Mouse (Mus musculus): Measurements from ENCODE around the gene Olfr458. TPM values are rescaled to one million over a fixed set of nuclear protein-coding genes. Genes with fewer than 3 reads are reported as not detected.

Olfr458 gene
- polyA plus RNA-seq, 1 experiment: not detected

GRCm38 (mm10) chr6:42447381-42447780, 17.6 kb downstream of the Olfr458 start:
- H3K27ac ChIP-seq (ENCODE audit: insufficient read depth, low read depth, low read length): no peak overlapping the region
- H3K4me1 ChIP-seq (ENCODE audit: control insufficient read depth, insufficient read depth, low read length): no peaks in the 10 kb centered on the region
- 81% methylated on average over 2 of the region's 2 CpGs for WGBS
- no peak for TF ChIP-seq POLR2A (IDR thresholded peaks at IDR 0.05; ENCODE audit: insufficient read depth, low read depth, low read length)
- no peak for TF ChIP-seq CTCF (IDR thresholded peaks at IDR 0.05; ENCODE audit: insufficient read depth, low read depth, low read length)
- H3K4me3 ChIP-seq (ENCODE audit: insufficient read depth, low read depth, low read length): no peak overlapping the region

GRCm38 (mm10) chr6:42444491-42444890, 20.5 kb downstream of the Olfr458 start:
- H3K4me3 ChIP-seq (ENCODE audit: insufficient read depth, low read depth, low read length): no peak overlapping the region
- no peak for TF ChIP-seq POLR2A (IDR thresholded peaks at IDR 0.05; ENCODE audit: insufficient read depth, low read depth, low read length)
- no peak for TF ChIP-seq CTCF (IDR thresholded peaks at IDR 0.05; ENCODE audit: insufficient read depth, low read depth, low read length)
- no peaks in the 10 kb centered on the region for H3K4me1 ChIP-seq (ENCODE audit: control insufficient read depth, insufficient read depth, low read length)
- H3K27ac ChIP-seq (ENCODE audit: insufficient read depth, low read depth, low read length): no peak overlapping the region
- WGBS: 89% methylated on average over 2 of the region's 2 CpGs

DNA sequence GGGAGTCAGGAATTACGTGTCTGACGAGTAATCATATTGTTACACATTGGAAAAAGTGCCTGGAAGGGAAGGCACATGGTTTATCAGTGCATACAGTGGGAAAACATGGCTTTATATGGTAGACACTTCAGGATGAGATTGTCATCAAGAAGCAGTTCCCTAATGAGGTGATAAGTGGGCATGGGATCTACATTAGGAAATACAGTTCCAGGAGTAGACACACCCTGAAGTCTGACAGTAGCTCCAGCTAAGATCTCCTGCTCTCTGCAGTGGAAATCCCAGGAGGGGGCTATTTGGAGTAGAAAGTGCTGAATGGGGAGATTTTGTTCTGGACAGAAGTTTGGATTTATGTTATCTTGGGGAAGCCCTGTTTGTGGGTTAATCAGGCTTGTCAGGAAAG, 23.6 kb downstream of the Olfr458 start:
- 74% methylated on average over 2 of the region's 2 CpGs for WGBS
- no peak for TF ChIP-seq POLR2A (IDR thresholded peaks at IDR 0.05; ENCODE audit: insufficient read depth, low read depth, low read length)
- Histone ChIP-seq H3K4me3 (ENCODE audit: insufficient read depth, low read depth, low read length) (no peak overlapping the region), H3K27ac (ENCODE audit: insufficient read depth, low read depth, low read length) (no peak overlapping the region), H3K4me1 (ENCODE audit: control insufficient read depth, insufficient read depth, low read length) (no peaks in the 10 kb centered on the region)

- no peak for TF ChIP-seq CTCF (IDR thresholded peaks at IDR 0.05; ENCODE audit: insufficient read depth, low read depth, low read length)
- no peak for TF ChIP-seq POLR2A (IDR thresholded peaks at IDR 0.05; ENCODE audit: insufficient read depth, low read depth, low read length)
- Histone ChIP-seq H3K27ac (ENCODE audit: insufficient read depth, low read depth, low read length) (no peak overlapping the region), H3K4me3 (ENCODE audit: insufficient read depth, low read depth, low read length) (no peak overlapping the region), H3K4me1 (ENCODE audit: control insufficient read depth, insufficient read depth, low read length) (no peaks in the 10 kb centered on the region)
- 72% methylated on average over 2 of the region's 2 CpGs for WGBS
Measured at GRCm38 (mm10) chr6:42435490-42435889, 29.5 kb downstream of the Olfr458 start.

DNA sequence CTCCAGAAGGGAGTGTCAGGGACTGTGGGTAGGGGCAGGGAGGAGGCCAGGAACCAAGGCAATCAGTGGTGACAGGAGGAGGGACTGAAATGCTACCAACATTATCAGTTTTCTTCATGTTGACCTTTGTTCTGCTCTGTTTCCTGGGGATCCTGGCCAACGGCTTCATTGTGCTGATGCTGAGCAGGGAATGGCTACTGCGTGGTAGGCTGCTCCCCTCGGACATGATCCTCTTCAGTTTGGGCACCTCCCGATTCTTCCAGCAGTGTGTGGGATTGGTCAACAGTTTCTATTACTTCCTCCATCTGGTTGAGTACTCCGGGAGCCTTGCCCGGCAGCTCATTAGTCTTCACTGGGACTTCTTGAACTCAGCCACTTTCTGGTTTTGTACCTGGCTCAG, 30.6 kb downstream of the Olfr458 start, which contains the start of gene Tas2r126:
TSS of gene Tas2r126 (plus strand) at position 90 of the 400 bp plus-strand sequence.
- TF ChIP-seq CTCF (IDR thresholded peaks at IDR 0.05; ENCODE audit: insufficient read depth, low read depth, low read length) (no peak), POLR2A (IDR thresholded peaks at IDR 0.05; ENCODE audit: insufficient read depth, low read depth, low read length) (no peak)
- Histone ChIP-seq H3K4me3 (ENCODE audit: insufficient read depth, low read depth, low read length) (no peak within 1 kb of the TSS), H3K4me1 (ENCODE audit: control insufficient read depth, insufficient read depth, low read length) (no peaks in the 10 kb centered on the region), H3K27ac (ENCODE audit: insufficient read depth, low read depth, low read length) (no peak within 1 kb of the TSS)
- WGBS: 90% methylated on average over 6 of the region's 6 CpGs

DNA sequence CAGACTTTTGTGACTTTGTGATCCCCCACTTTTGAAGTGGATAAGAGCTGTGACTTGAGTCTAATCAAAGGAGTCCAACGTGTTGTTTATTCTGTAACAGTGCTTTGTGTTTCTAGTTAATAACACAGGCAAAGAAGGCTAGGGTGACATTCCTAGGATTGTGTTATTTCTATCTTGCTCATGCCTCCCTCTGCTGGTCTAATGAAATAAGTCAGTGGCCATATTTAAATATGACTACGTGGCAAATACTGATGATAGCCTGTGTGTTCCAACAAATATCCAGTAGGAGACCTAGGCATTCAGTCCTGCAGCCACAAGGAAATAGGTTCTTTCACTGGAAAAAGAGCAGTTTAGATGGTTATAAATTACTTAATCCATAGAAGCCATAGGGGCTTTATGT, 31.4 kb downstream of the Olfr458 start:
- TF ChIP-seq CTCF (IDR thresholded peaks at IDR 0.05; ENCODE audit: insufficient read depth, low read depth, low read length) (no peak), POLR2A (IDR thresholded peaks at IDR 0.05; ENCODE audit: insufficient read depth, low read depth, low read length) (no peak)
- no peaks in the 10 kb centered on the region for H3K4me1 ChIP-seq (ENCODE audit: control insufficient read depth, insufficient read depth, low read length)
- H3K27ac ChIP-seq (ENCODE audit: insufficient read depth, low read depth, low read length): no peak overlapping the region
- H3K4me3 ChIP-seq (ENCODE audit: insufficient read depth, low read depth, low read length): no peak overlapping the region
- 57% methylated on average over 2 of the region's 2 CpGs for WGBS

DNA sequence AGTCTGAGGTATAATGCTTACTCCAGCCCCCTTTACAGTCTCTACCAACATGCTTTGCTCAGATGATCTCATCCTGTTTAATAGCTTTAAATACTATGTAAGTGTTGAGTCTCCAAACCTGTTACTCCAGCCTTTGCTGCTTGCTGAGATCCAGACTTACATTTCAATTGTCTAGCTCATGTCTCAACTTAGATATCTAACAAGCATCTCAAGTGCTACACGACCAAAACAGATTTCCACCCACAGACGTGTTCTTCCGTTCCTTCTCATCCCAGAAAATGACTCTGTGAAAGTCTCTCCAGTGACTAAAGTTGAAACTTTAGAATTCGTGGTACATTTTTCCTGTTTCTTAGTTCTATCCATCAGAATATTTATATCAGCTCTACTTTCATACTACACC, 38.7 kb downstream of the Olfr458 start:
- WGBS: 67% methylated on average over 4 of the region's 4 CpGs
- H3K27ac ChIP-seq (ENCODE audit: insufficient read depth, low read depth, low read length): no peak overlapping the region
- TF ChIP-seq POLR2A (IDR thresholded peaks at IDR 0.05; ENCODE audit: insufficient read depth, low read depth, low read length) (no peak), CTCF (IDR thresholded peaks at IDR 0.05; ENCODE audit: insufficient read depth, low read depth, low read length) (no peak)
- H3K4me1 ChIP-seq (ENCODE audit: control insufficient read depth, insufficient read depth, low read length): no peaks in the 10 kb centered on the region
- H3K4me3 ChIP-seq (ENCODE audit: insufficient read depth, low read depth, low read length): no peak overlapping the region

DNA sequence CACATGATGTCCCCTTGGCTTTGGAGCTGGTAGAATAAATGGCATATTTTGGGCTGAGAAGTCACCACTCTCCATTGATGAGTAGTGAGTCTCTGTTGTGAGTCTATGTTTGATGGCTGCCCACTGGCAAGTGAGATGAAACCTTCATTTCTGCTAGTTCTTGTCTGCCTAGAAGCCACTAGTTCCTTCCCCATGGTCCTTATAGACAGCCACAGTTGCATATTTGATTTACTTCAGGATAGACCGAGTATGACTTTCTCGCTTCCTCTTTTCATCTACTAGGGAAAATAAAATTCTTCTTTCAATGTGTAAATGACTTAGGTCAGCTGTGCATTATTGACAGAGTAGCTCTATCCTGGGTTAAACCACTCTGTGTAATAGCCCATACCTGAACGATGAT, 40.5 kb downstream of the Olfr458 start:
- no peaks in the 10 kb centered on the region for H3K4me1 ChIP-seq (ENCODE audit: control insufficient read depth, insufficient read depth, low read length)
- no peak for TF ChIP-seq POLR2A (IDR thresholded peaks at IDR 0.05; ENCODE audit: insufficient read depth, low read depth, low read length)
- no peak overlapping the region for H3K27ac ChIP-seq (ENCODE audit: insufficient read depth, low read depth, low read length)
- H3K4me3 ChIP-seq (ENCODE audit: insufficient read depth, low read depth, low read length): no peak overlapping the region
- 91% methylated on average over 3 of the region's 3 CpGs for WGBS

DNA sequence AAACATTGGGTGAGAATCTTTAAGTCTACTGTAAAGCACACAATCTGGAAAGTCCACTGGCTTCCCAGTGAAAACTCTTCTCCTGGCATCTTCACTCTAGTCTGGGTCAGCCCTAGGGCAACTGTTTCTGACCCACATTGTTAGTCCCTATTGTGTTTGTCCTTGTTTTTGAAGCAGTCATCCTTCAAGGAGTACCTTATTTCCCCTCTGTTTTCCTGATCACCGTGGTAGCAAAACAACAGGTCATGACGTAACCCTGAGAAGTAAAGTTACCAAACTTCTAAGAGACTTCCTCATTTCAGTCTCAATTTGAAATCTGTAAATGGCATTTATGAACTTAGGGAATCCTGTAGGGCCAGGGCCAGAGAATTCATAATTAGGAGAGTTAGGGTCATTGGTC, 43.6 kb downstream of the Olfr458 start:
- Histone ChIP-seq H3K4me3 (ENCODE audit: insufficient read depth, low read depth, low read length) (no peak overlapping the region), H3K4me1 (ENCODE audit: control insufficient read depth, insufficient read depth, low read length) (no peaks in the 10 kb centered on the region), H3K27ac (ENCODE audit: insufficient read depth, low read depth, low read length) (no peak overlapping the region)
- 86% methylated on average over 2 of the region's 2 CpGs for WGBS
- TF ChIP-seq POLR2A (IDR thresholded peaks at IDR 0.05; ENCODE audit: insufficient read depth, low read depth, low read length) (no peak), CTCF (IDR thresholded peaks at IDR 0.05; ENCODE audit: insufficient read depth, low read depth, low read length) (no peak)

DNA sequence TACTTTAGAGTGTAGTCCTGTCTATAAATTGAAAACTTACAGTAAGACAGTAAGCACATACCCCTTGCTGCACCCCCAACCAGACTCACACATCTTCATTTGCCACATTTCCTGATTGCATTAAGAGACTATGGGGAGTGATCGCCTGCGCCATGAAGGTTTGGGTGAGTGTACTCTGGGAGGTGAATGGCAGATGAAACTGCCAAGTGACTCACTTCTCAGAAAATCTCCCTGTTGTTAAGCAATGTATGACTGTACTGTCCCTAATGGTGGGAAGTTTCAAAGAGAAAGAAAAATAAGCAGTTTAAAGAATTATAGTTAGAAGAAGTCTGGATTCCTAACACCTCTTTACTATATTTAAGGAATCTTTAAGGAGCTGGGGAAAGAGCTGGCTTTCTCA, 45.6 kb downstream of the Olfr458 start:
- H3K4me1 ChIP-seq (ENCODE audit: control insufficient read depth, insufficient read depth, low read length): no peaks in the 10 kb centered on the region
- TF ChIP-seq POLR2A (IDR thresholded peaks at IDR 0.05; ENCODE audit: insufficient read depth, low read depth, low read length) (no peak), CTCF (IDR thresholded peaks at IDR 0.05; ENCODE audit: insufficient read depth, low read depth, low read length) (no peak)
- WGBS: 80% methylated on average over 2 of the region's 2 CpGs
- H3K27ac ChIP-seq (ENCODE audit: insufficient read depth, low read depth, low read length): no peak overlapping the region
- H3K4me3 ChIP-seq (ENCODE audit: insufficient read depth, low read depth, low read length): no peak overlapping the region

Other genes with a start within 250 kb of the Olfr458 start
- gene Tas2r144, start 249.9 kb downstream of the Olfr458 start, polyA plus RNA-seq (2012; ENCODE audit: insufficient read depth, insufficient read length, low replicate concordance, missing spikeins): not detected in 2 replicates
- not detected in 2 replicates for gene Gstk1, start 219.3 kb downstream of the Olfr458 start, polyA plus RNA-seq (2012; ENCODE audit: insufficient read depth, insufficient read length, low replicate concordance, missing spikeins)
- not detected in 2 replicates for gene Tmem139, start 203.2 kb downstream of the Olfr458 start, polyA plus RNA-seq (2012; ENCODE audit: insufficient read depth, insufficient read length, low replicate concordance, missing spikeins)
- gene Casp2, start 200.2 kb downstream of the Olfr458 start, polyA plus RNA-seq (2012; ENCODE audit: insufficient read depth, insufficient read length, low replicate concordance, missing spikeins): not detected in 2 replicates
- not detected in 2 replicates for gene Clcn1, start 178.5 kb downstream of the Olfr458 start, polyA plus RNA-seq (2012; ENCODE audit: insufficient read depth, insufficient read length, low replicate concordance, missing spikeins)
- gene Fam131b, start 140.6 kb downstream of the Olfr458 start, polyA plus RNA-seq (2012; ENCODE audit: insufficient read depth, insufficient read length, low replicate concordance, missing spikeins): not detected in 2 replicates
- gene Zyx, start 115.6 kb downstream of the Olfr458 start, polyA plus RNA-seq (2012; ENCODE audit: insufficient read depth, insufficient read length, low replicate concordance, missing spikeins): not detected in 2 replicates
- gene Epha1, start 91.9 kb downstream of the Olfr458 start, polyA plus RNA-seq (2012; ENCODE audit: insufficient read depth, insufficient read length, low replicate concordance, missing spikeins): not detected in 2 replicates
- not detected in 2 replicates for gene Tas2r143, start 65.0 kb downstream of the Olfr458 start, polyA plus RNA-seq (2012; ENCODE audit: insufficient read depth, insufficient read length, low replicate concordance, missing spikeins)
- not detected in 2 replicates for gene Tas2r135, start 59.8 kb downstream of the Olfr458 start, polyA plus RNA-seq (2012; ENCODE audit: insufficient read depth, insufficient read length, low replicate concordance, missing spikeins)
- gene Tas2r126, start 30.7 kb downstream of the Olfr458 start, polyA plus RNA-seq (2012; ENCODE audit: insufficient read depth, insufficient read length, low replicate concordance, missing spikeins): not detected in 2 replicates
- gene Olfr457, start 11.1 kb upstream of the Olfr458 start, polyA plus RNA-seq (2012; ENCODE audit: insufficient read depth, insufficient read length, low replicate concordance, missing spikeins): not detected in 2 replicates
- gene Olfr456, start 22.0 kb upstream of the Olfr458 start, polyA plus RNA-seq (2012; ENCODE audit: insufficient read depth, insufficient read length, low replicate concordance, missing spikeins): not detected in 2 replicates
- gene Olfr455, start 82.4 kb upstream of the Olfr458 start, polyA plus RNA-seq (2012; ENCODE audit: insufficient read depth, insufficient read length, low replicate concordance, missing spikeins): not detected in 2 replicates
- not detected in 2 replicates for gene Tcaf3, start 132.5 kb upstream of the Olfr458 start, polyA plus RNA-seq (2012; ENCODE audit: insufficient read depth, insufficient read length, low replicate concordance, missing spikeins)
- gene Tcaf2, start 180.1 kb upstream of the Olfr458 start, polyA plus RNA-seq (2012; ENCODE audit: insufficient read depth, insufficient read length, low replicate concordance, missing spikeins): not detected in 2 replicates
- 57.7 and 87.1 TPM in 2 replicates for gene Tcaf1, start 244.9 kb upstream of the Olfr458 start, polyA plus RNA-seq (2012; ENCODE audit: insufficient read depth, insufficient read length, low replicate concordance, missing spikeins)

Data from olfactory bulb, adult 2 months (tissue).